ENCODE assay signal across 30 mouse cellular contexts in genomic region chrX:98300685-98301084, GRCm38 (mm10).
DNase-seq lines count a peak whose midpoint lies in the region; ATAC-seq lines count a peak whose summit lies in the region.
"Had no signal": no experiment of that assay in that cellular context is flagged by ENCODE, and none has a peak within 500 bp of the region (broad histone marks: within the 10 kb centered on the region; RNA-seq: fewer than 3 reads in every experiment).

No protein-coding gene starts in this region.

- no peak overlapping the region for H3K4me3 ChIP-seq in midbrain, embryonic 14.5 days (replicated peaks; ENCODE audit: low read depth, low read length)
- no peak overlapping the region for H3K4me3 ChIP-seq in midbrain, embryonic 16.5 days (ENCODE audit: low read depth, low read length)
- H3K4me3 ChIP-seq in hindbrain, embryonic 16.5 days (ENCODE audit: low read length): no peak overlapping the region
- H3K4me3 ChIP-seq: embryonic facial prominence, embryonic 12.5 days; gastrocnemius, adult 2 months; heart, adult 2 months; heart, embryonic 13.5 days; kidney, embryonic 15.5 days; layer of hippocampus, adult 2 months; liver, embryonic 12.5 days had no signal

- H3K36me3 ChIP-seq in midbrain, embryonic 14.5 days (ENCODE audit: control insufficient read depth, insufficient read depth, low read length): no peaks in the 10 kb centered on the region
- H3K36me3 ChIP-seq in midbrain, embryonic 16.5 days (ENCODE audit: control insufficient read depth, insufficient read depth, low read length): no peaks in the 10 kb centered on the region
- H3K36me3 ChIP-seq in hindbrain, embryonic 16.5 days (ENCODE audit: control insufficient read depth, insufficient read depth, low read length): no peaks in the 10 kb centered on the region
- H3K36me3 ChIP-seq: embryonic facial prominence, embryonic 12.5 days; G1E; heart, embryonic 13.5 days; kidney, embryonic 15.5 days; liver, embryonic 12.5 days had no signal

- no peaks in the 10 kb centered on the region for H3K27me3 ChIP-seq in midbrain, embryonic 14.5 days (ENCODE audit: control insufficient read depth, insufficient read depth, low read length)
- no peaks in the 10 kb centered on the region for H3K27me3 ChIP-seq in midbrain, embryonic 16.5 days (ENCODE audit: control insufficient read depth, insufficient read depth, low read depth, low read length)
- H3K27me3 ChIP-seq in hindbrain, embryonic 16.5 days (replicated peaks; ENCODE audit: control insufficient read depth, insufficient read depth, low read length): no peaks in the 10 kb centered on the region
- H3K27me3 ChIP-seq: embryonic facial prominence, embryonic 12.5 days; heart, embryonic 13.5 days; liver, embryonic 12.5 days had no signal

- no peak overlapping the region for H3K27ac ChIP-seq in midbrain, embryonic 14.5 days (replicated peaks; ENCODE audit: low read depth, low read length)
- H3K27ac ChIP-seq in midbrain, embryonic 16.5 days (ENCODE audit: low read length): no peak overlapping the region
- H3K27ac ChIP-seq in hindbrain, embryonic 16.5 days (ENCODE audit: low read depth, low read length): no peak overlapping the region
- H3K27ac ChIP-seq: embryonic facial prominence, embryonic 12.5 days; gastrocnemius, adult 2 months; heart, adult 2 months; heart, embryonic 13.5 days; kidney, embryonic 15.5 days; layer of hippocampus, adult 2 months; liver, embryonic 12.5 days; stomach, postnatal 0 days had no signal

- WGBS in midbrain, embryonic 14.5 days: 33% methylated on average over 4 of the region's 4 CpGs
- WGBS in midbrain, embryonic 16.5 days: 40% methylated on average over 4 of the region's 4 CpGs
- WGBS in hindbrain, embryonic 16.5 days: 38% methylated on average over 4 of the region's 4 CpGs

- no peaks in the 10 kb centered on the region for H3K9me3 ChIP-seq in midbrain, embryonic 14.5 days (ENCODE audit: control insufficient read depth, low read length)
- no peaks in the 10 kb centered on the region for H3K9me3 ChIP-seq in midbrain, embryonic 16.5 days (replicated peaks; ENCODE audit: control insufficient read depth, low read length, poor library complexity, severe bottlenecking)
- no peaks in the 10 kb centered on the region for H3K9me3 ChIP-seq in hindbrain, embryonic 16.5 days (ENCODE audit: control insufficient read depth, low read length)
- H3K9me3 ChIP-seq: embryonic facial prominence, embryonic 12.5 days; G1E; heart, embryonic 13.5 days; kidney, embryonic 15.5 days; liver, embryonic 12.5 days had no signal

- H3K4me1 ChIP-seq in midbrain, embryonic 14.5 days (ENCODE audit: control insufficient read depth, insufficient read depth, low read length): no peaks in the 10 kb centered on the region
- no peaks in the 10 kb centered on the region for H3K4me1 ChIP-seq in midbrain, embryonic 16.5 days (ENCODE audit: control insufficient read depth, insufficient read depth, low read length)
- H3K4me1 ChIP-seq in hindbrain, embryonic 16.5 days (ENCODE audit: control insufficient read depth, insufficient read depth, low read depth, low read length): no peaks in the 10 kb centered on the region
- H3K4me1 ChIP-seq: embryonic facial prominence, embryonic 12.5 days; heart, embryonic 13.5 days; kidney, embryonic 15.5 days; liver, embryonic 12.5 days had no signal

- ATAC-seq in midbrain, embryonic 14.5 days (ENCODE audit: low FRiP score, low TSS enrichment): no peak
- ATAC-seq in midbrain, embryonic 16.5 days: no peak
- peak; percentile 48; the same call in 1 of the 2 replicates for ATAC-seq in hindbrain, embryonic 16.5 days
- ATAC-seq: forebrain, embryonic 16.5 days; liver, embryonic 12.5 days; liver, postnatal 0 days had no signal

- H3K9ac ChIP-seq in midbrain, embryonic 14.5 days (replicated peaks; ENCODE audit: low read length): no peak overlapping the region
- H3K9ac ChIP-seq in midbrain, embryonic 16.5 days (ENCODE audit: low read depth, low read length): no peak overlapping the region
- H3K9ac ChIP-seq in hindbrain, embryonic 16.5 days (ENCODE audit: low read depth, low read length): no peak overlapping the region
- H3K9ac ChIP-seq: embryonic facial prominence, embryonic 12.5 days; heart, embryonic 13.5 days; kidney, embryonic 15.5 days; liver, embryonic 12.5 days; liver, postnatal 0 days had no signal

- H3K4me2 ChIP-seq in midbrain, embryonic 14.5 days (ENCODE audit: low read length): no peak overlapping the region
- no peak overlapping the region for H3K4me2 ChIP-seq in midbrain, embryonic 16.5 days (ENCODE audit: low read length)
- no peak overlapping the region for H3K4me2 ChIP-seq in hindbrain, embryonic 16.5 days (ENCODE audit: low read length)
- H3K4me2 ChIP-seq: embryonic facial prominence, embryonic 12.5 days; heart, embryonic 13.5 days; kidney, embryonic 15.5 days; liver, embryonic 12.5 days had no signal

- DNase-seq in embryo, embryonic 10 days (ENCODE audit: low spot score): peak; percentile 3
- DNase-seq in embryo, embryonic 9.5 days (ENCODE audit: extremely low spot score): no peak
- peak; percentile 1 for DNase-seq in midbrain, embryonic 14.5 days
- DNase-seq in embryo, embryonic 10.5 days (ENCODE audit: low spot score): peak; percentile 1
- no peak for DNase-seq in adrenal gland, adult 18-20 months (ENCODE audit: low spot score in 2 of 2)
- DNase-seq in layer of hippocampus, adult 18-20 months (ENCODE audit: low spot score in 2 of 2): no peak
- DNase-seq: adrenal gland, postnatal 25 days; cerebellum, adult 18-20 months; gastrocnemius, adult 2 months; heart, adult 2 months; heart, postnatal 10 days; kidney, adult 18-20 months; kidney, postnatal 25 days; left cerebral cortex, postnatal 4 days; liver, postnatal 0 days; lung, postnatal 36 days; right cerebral cortex, adult 18-20 months; right cerebral cortex, postnatal 4 days; thymus, adult 18-20 months; thymus, postnatal 25 days had no signal

Comparison
In these comparisons a context has a peak if more than half of its experiments do, and no peak if none do; other contexts are left out.
1. DNase-seq: peak in embryo, embryonic 10 days (single experiment), midbrain, embryonic 14.5 days (single experiment) and embryo, embryonic 10.5 days (single experiment); none in embryo, embryonic 9.5 days (single experiment), adrenal gland, adult 18-20 months (0 of 2) and layer of hippocampus, adult 18-20 months (0 of 2).